Mouse (Mus musculus) ES-Bruce4 (cell line): ENCODE measurements around the gene Slc4a7.

Source experiments
- EP300 ChIP-seq: IDR thresholded peaks from 2 replicates; pipeline ENCODE4 v1.6.1; 2011; ENCODE audit warnings: low read depth, low read length; ENCODE audit not compliant: insufficient read depth
- POLR2A ChIP-seq: IDR thresholded peaks from one replicate; pipeline ENCODE4 v1.8.1; 2011; ENCODE audit warnings: low read length; ENCODE audit not compliant: insufficient read depth

DNA sequence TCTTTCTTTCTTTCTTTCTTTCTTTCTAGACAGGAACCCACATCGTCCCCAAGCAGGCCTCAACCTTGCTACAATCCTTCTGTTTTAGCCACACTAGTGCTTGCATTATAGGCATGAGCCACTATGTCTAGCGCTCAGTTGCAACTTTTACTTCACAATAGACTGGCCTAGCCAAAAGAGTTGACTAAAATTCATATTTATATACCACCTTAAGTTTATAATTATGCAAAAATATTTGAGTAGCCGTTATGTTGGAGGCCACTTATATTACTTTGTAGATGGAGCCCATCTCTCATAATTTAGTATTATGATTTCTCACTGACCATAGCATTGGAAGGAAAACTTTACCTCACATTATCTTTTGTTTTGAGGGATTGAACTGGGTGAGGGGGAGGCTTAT, 3.0 kb downstream of the Slc4a7 start:
- no peak for TF ChIP-seq POLR2A
- no peak for TF ChIP-seq EP300
